Mouse (Mus musculus) ovary, postnatal 36 days (tissue): Measurements from ENCODE around the gene Adam1b.
"Not testable (repeated sequence)": the region's sequence is repeated elsewhere in the genome, so short reads cannot be mapped to it uniquely, and the experiment has no call there.

Experiments
- DNase-seq: peaks from one replicate; pipeline ENCODE4 v3.0.0; 2022; ENCODE audit warnings: low spot score, mixed read lengths

The Adam1b gene

DNA sequence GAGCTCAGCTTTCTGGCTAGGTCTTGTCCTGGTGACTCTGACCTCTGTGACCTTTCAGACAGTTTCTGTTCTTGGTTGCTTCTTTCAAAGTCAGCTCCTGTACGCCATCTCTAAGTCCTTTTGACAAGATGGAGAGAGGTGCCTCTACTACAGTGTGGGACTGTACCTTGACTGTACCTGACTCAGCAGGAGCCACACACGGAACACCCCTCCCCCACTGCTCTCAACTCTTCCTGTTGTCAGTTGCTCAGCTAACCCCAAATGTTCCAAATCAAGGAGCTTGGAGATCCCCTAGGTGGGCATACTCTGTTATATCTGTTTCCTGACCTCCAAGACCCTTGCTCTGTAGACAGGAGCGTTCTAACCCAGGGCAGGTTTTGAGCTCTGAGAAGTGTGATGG lies at the start of gene Adam1b:
Gene Adam1b (minus strand): TSS at position 205 of the 400 bp plus-strand sequence.
- DNase-seq = no peak

DNA sequence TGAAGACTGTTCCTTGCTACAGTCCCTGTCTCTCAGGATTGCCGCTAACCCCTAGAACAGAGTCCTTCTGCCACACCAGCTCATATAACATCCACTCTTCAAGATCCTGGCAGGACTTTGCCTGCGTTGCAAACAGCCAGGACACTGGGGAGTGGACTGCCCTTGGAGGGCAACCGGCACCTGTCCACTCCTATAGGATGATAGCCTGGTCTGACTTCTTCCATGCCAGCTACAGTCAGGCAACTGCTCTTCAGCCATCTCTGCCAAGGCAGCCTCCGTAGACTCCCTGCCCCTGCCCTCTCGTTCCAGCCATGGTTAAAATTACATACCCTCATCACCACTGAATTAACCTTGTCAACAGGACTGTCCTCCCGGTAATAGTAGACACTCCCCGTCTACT lies 46.0 kb upstream of the Adam1b start:
- no peak for DNase-seq

DNA sequence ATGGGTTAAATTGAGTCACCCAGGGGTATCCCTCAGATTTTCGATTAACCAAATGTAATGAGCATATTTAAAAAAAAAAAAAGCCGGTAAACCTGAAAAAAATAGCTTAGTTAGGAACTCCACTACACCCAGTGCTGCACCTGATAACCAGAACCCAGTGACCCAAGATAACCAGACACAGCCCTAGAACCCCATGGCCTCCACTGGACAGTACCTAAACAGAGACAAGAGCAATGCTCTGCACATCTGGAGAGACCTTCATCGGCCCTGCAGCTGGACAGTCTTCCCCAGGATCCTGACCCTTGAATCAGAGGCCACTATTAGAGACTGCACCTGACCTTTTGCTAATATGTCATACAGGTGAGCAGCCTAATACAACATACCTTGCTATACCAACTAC lies 43.8 kb upstream of the Adam1b start:
- DNase-seq = no peak

DNA sequence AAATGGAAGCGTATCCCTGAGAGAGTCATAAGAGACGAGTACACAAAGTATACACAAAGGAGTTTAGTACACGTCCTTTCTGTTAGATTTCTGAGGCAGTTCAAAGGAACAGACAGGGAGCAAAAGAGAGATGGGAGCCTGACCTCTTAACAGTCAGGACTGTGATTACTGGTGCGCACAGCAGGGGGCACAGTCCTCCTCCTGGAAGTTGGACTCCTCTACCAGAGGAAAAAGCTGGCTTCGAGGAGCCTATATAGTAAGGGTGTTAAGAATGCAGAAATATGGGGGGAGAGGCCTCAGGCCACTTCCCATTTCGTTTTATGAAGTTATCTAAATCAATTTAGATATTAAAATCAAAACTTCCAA lies 43.3 kb upstream of the Adam1b start:
- DNase-seq = peak; percentile 43

DNA sequence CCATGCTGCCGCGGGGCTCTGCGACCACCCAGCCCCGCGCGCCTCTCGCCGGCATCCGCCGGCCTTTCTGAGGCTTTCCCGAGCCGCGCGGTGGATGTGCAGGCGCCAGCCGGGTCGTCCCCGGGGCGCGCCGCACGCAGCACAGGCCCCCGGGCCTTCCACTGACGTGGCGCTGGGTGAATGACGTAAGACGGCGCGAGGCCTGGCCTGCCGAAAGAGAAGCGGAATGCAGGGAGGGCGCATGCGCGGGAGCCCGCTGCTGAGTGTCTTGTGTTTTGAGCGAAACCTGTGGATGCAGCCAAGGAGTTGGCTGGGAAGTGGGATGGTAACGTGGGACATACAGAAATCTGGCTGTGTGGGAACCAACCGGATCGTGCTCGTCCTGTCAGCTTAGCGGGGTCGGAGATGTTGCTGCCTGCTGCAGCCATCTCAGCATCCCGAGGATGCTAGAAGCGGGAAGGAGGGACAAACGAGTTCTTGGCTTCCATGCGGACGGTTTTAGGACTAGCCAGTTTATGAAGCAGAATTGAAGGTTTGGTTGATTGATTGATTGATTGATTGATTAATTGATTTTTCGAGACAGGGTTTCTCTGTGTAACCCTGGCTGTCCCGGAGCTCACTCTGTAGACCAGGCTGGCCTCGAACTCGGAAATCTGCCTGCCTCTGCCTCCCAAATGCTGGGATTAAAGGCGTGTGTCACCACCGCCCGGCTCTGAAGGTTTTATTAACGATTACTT lies 42.7 kb upstream of the Adam1b start, which contains the start of gene Mapkapk5:
Gene Mapkapk5 (minus strand): TSS at position 113 of the 737 bp plus-strand sequence.
- peak; percentile 97 for DNase-seq

DNA sequence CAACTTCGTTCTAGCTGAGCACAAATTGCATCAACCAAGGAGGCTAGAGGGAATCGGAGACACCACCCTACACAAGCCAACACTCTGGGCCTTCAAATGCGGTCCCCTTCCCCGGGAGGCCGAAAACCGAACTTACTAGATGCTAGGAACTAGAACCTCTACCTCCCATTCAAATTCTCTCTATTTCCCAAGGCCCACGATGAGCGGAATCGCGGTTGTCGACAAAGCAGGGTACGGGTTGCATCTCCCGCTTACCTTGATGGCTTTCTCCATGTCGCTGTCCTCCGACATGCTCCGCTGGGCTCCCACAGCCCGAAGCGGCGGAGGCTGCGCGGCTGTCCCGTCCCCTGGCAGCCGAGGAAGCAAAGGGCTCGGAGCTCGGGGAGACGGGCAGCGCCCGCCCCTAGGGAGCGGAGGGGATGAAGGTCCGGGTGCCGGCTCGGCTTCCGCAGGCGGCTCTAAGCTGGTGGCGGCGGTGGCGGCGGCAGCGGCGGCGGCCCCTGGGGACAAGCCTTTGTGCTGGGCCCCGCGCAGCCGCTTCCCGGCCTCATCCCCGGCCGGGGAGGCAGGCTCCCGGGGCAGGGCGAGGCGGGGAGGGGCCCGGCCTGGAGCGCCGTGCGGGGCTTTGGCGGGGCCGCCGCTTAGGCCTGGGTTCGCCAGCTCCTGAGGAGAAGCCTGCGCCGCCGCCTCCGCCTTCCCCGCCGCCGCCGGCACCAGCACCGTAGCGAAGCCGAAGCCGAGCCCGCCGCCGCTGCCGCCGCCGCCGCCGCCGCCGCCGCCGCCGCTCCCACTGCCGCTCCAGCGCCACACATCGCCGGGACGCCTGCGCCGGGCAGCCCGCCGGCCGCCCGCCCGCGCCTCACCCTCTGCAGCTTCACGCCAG lies 41.9 kb upstream of the Adam1b start, which contains the start of the genes Adam1a and Gm42878:
Gene Adam1a (minus strand): TSS at position 573 of the 883 bp plus-strand sequence.
Gene Gm42878 (minus strand): TSS at position 573 of the 883 bp plus-strand sequence.
- no peak for DNase-seq

DNA sequence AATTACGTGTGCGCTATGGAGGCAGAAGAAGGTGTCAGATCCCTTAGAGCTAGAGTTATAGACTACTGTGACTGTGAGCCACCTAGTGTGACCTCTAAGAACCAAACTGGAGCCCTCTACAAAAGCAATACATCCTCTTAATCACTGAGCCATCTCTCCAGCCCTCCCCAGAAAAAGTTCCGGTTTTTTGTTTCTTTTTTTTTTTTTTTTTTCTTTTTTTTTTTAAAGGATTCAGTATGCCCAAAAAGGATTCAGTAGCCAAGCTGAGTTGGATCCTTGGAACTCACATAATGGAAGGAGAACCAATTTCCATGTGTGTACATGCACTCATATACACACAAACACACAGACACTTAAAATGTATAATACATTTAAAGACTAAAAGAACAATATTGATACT lies 40.1 kb upstream of the Adam1b start:
- no peak for DNase-seq

DNA sequence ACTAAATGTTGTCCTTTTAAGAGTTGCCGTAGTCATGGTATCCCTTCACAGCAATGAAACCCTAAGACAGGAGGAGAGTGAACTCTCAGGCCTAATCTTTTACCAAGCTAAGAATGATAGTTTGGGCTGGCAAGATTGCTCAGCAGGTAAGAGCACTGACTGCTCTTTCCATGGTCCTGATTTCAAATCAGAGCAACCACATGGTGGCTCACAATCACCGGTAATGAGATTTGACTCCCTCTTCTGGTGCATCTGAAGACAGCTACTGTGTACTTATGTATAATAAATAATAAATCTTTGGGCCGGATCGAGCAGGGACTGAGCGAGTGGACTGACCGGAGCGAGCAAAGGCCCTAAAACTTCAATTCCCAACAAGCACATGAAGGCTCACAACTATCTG lies 38.0 kb upstream of the Adam1b start:
- no peak for DNase-seq

DNA sequence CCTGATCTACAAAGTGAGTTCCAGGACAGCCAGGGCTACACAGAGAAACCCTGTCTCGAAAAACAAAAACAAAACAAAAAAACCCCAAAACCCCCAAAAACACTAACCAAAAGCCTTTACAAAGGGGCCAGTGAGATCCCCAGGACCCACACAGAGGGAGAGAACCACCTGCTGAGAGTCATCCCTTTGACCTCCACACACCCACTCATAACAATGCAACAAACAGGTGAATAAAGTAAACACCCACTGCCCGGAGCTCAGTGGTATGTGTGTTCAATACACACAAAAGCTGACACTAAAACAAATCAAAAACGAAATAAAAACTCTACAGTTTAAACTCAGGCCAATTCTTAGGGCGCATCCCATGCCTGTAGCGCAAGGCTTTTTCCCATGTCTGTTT lies 36.8 kb upstream of the Adam1b start:
- DNase-seq = no peak

DNA sequence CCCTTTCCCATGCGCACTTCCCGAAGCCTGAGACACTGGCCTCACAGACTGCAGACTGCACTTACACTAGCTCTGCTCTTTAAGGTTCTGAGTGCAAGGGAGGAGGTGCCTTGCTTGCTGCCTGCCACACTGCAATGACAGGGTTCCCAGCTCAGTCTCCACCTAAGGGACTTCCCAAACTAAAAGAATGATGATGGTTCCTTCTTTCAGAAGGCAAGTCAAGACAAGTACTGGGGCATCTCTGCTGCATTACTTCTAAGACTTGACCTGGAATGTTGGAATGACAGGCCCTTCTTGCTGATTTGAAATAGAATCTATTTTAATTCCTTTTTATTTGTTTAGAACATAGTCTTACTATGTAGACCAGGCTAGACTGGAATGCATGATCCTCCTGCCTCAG lies 34.4 kb upstream of the Adam1b start:
- DNase-seq = no peak

DNA sequence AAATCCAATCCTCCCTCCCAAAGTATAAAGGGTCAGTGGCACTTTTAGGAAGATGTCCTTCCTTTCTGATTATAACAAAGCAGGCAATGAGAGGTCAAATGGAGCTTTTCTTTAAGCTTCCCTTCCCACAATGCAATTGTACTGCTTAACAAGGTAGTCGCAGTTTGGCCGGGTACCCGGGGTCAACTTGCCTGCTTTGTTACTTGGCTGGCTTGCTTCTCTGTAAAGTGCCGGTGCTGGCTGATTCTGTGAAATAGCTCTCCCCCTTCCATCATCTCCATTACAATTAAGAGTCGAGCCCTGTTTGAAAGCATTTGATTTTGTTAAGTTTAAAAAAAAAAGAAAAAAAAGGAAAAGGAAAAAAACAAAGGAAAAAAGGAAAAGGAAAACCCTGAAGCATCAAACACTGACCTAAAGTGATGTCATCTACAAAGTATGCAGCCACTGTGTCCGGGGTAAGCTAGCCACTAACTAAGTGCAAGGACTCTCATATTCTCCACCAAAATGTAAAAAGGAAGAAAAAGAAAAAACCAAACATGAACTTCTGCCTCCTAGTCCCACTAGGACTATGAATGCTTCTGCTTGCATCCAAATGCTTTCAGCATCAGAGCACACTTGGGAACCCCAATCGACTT lies 33.8 kb upstream of the Adam1b start:
- DNase-seq = no peak

DNA sequence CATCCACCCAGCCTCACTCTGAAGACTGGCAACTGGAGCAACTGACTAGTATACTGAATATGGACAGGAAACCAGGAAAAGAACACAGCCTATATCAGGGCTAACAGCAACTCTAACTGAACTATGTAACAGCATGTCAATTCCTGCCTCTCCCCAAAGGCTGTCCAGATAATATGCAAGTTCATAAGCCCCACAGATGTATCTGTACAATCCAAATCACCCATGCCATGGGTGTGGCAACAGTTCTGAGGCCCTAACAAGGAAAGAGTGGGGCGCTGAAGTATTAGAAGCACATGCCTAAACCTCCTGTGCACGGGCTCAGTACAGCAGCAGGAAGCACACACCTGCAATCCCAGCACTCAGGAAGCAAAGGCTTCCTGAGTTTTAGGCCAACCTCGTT lies 31.9 kb upstream of the Adam1b start:
- DNase-seq = no peak

DNA sequence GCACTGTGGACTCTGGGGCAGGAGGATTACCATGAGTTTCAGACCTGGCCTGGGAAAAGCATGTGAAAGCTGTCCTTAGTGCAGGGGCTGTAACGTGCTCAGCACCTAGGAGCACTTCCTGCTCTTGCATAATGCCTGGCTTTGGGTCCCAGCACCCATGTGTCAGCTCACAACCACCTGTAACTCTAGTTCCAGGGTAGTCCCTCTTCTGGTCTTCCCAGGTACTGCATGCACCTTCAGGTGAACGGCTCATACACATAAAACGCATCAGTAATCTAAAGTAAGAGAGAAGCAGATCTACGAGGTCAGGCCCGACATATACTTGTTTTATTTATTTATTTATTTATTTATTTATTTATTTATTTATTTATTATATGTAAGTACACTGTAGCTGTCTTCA lies 31.3 kb upstream of the Adam1b start:
- DNase-seq = no peak

DNA sequence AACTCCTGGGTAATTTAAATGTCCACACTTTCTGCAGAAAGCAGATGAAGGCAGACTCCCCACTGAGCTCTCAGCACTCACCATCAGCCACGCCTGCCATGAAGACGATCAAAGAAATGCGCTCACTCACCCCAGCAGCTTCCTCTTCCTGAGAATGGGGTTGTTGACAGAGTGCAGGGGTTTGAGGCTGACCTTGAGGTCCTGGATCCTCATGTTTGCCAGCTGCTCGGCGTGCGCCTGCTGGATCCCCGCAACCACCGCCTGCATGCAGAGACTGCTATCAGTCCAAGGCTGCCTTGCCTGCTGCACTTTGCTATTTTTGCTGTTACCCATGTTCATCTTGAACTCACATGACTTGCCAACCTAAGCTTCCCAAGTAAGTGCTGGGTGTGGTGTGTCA lies 23.7 kb upstream of the Adam1b start:
- DNase-seq = peak; percentile 50

DNA sequence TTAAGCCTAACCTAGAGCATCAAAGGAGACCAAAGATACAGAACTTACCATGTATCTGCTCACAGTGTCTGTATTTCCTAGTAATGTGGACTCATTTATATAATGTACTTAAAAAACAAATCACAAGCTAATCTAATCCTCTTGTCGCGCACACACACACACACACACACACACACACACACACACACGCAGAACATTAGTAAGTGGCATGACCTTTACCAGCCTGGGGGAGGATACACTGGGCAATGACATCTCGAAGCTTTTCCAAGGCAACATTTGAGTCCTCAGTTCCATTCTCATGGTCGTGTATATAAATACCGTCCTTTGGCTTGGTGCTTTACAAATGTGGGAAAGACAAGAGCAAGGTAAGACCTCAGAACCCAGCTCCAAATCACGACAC lies 23.3 kb upstream of the Adam1b start:
- no peak for DNase-seq

DNA sequence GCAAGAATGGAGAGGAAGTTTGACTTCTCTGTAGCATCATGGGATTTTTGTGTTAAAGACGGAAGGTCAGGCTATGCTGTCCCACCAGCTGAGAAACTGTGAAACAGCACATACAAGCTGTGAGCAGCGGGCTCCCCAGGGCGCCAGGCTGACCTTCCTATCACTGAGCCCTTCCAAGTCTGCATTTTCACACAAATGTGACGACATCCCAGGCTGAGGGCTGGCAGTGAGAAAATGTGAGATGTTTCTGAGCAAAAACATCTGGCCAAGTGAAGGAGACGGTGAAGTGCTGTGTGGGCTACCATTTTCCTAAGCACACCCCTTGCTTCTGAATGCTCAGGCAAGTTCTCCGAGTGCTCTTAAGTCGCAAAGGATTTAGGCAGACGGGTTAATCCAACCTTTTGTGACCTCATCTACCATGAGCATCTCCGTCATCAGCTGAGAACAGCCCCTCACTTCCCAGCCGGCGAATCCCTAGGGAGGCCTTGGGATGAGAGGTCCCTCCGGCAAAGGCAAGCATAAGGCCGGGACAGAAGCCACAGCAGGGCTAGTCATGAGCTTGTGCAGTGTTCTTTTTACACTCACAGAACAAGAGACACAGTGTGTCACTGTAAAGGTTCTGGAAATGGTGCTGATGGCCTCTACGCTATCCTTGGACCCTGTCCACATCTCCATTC lies 22.7 kb upstream of the Adam1b start:
- DNase-seq = no peak

DNA sequence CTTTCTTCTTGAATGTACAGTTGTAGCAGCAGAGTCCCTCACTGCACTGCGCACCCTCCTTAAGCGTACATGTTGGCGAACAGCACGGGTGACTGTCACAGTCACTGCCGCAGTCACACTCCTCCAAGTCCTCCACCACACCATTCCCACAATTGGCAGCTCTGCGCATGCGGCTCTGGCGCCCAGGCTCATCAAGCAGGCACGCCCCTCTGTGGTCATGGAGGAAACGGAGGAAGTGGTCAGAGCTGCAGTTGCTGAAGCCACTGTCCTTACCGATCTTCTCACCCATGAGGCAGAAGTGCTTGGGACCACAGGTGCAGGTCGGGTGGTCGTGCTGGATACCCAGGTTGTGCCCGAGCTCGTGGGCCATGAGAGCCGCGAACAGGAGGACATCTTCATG lies 16.5 kb upstream of the Adam1b start:
- DNase-seq = not testable (repeated sequence)

DNA sequence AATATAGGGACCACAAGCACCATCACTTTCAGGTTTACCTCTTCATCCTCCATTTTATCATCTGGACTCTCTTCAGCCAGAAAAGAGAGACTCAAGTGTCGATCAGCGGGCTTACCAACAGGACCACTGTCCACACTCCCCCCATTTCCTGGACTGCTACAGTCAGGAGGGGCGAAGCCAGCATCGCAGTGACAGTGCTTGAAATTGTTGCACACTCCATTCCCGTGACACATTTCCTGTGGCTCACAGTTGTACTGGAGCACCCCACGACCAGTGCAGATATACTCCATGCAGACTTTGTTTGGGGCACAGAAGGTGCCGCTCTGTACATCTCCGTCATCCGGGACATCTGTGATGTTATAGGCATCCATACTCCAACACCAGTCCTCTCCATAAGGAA lies 15.7 kb upstream of the Adam1b start:
- DNase-seq = no peak

DNA sequence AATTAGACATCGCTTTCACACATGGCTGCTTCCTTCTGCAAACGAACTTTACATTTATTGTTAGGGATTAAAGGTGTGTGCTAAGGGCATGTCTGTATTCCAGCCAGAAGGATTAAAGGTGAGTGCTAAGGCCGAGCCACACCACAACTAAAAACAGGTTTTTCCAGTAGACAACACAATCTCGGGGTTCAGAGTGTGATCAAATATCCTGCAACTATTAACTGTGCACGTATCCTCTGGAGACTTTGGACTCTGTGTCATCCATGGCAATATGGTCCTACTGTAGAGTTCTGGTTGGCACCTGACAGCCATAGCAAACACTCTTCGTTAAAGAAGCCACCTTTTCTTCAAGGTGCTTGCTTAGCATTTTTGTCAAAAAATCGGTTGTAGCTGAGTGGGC lies 6.8 kb upstream of the Adam1b start:
- no peak for DNase-seq

DNA sequence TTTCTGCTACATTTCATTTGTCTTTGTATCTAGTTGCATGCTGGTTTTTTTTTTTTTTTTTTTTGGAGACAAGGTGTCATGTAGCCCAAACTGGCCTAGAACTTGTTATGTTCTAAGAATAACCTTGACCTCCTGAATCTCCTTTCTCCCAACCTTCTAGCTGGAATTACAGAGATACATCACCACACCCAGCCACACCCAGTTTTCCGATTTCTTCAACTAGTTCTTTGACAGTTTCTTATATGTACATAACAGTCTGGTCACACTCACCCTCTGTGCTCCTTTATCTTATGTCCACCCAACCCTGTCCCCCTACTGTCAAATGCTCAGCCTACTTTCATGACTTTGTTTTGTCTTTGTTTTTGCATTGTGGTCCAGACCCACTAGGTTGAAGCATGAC lies 3.6 kb upstream of the Adam1b start:
- DNase-seq = no peak

DNA sequence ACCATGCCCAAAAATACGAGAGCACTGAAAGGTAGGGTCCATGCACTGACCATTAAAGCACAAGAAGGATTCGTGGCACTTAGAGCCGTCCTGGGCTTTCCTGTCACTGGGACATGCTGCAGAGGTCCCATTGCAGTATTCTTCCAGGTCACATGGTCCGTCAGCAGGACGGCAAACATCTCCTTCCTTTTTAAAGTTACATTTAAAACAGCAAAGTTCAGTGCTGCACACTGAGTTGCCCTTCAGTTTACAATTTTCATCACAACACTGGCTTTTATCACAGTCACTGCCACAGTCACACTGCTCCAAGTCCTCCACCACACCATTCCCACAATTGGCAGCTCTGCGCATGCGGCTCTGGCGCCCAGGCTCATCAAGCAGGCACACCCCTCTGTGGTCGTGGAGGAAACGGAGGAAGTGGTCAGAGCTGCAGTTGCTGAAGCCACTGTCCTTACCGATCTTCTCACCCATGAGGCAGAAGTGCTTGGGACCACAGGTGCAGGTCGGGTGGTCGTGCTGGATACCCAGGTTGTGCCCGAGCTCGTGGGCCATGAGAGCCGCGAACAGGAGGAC lies 1.7 kb downstream of the Adam1b start:
- DNase-seq = not testable (repeated sequence)

DNA sequence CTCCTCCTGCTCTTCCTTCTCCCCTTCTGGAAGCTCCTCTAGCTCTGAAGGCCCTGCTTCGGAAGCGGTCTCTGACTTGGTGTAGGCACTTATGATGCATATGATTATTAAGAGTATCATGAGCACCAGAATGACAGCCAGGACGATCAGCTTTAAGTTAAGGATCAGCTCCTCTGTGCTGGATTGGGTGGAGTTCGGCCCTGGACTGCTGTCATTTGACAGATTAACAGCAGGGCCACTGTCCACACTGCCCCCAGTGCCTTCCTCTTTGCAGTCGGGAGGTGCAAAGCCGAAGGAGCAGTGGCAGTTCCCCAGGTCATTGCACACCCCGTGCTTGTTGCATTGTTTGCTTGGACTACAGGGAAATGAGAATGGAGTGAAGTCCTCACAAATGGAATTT lies 2.5 kb downstream of the Adam1b start:
- no peak for DNase-seq
